Mouse (Mus musculus) lung, embryonic 15.5 days (tissue): ENCODE results near the gene Asgr1. TPM values are rescaled to one million over a fixed set of nuclear protein-coding genes. Genes with fewer than 3 reads are reported as not detected.

Source experiments
- ATAC-seq: fragments of 200-750 bp; cut with Nextera tagmentation; 2 replicates; pipeline ENCODE4 v1.8.0; 2017; ENCODE audit warnings: moderate number of reproducible peaks, borderline replicate concordance; ENCODE audit not compliant: low FRiP score, low TSS enrichment; ENCODE audit errors: extremely low read depth
- H3K27ac ChIP-seq: fragments of 300-500 bp; sonication (generic); 2 replicates; pipeline ENCODE4 v1.5.1; 2015; ENCODE audit warnings: moderate library complexity, mild to moderate bottlenecking, inconsistent platforms
- H3K27me3 ChIP-seq: fragments of 300-500 bp; sonication (generic); 2 replicates; pipeline ENCODE4 v1.6.1; 2015; ENCODE audit warnings: inconsistent platforms
- H3K36me3 ChIP-seq: fragments of 300-500 bp; sonication (generic); 2 replicates; pipeline ENCODE4 v1.6.1; 2015; ENCODE audit warnings: inconsistent platforms
- H3K4me1 ChIP-seq: fragments of 300-500 bp; sonication (generic); 2 replicates; pipeline ENCODE4 v1.6.1; 2015; ENCODE audit warnings: inconsistent platforms
- H3K4me2 ChIP-seq: fragments of 300-500 bp; sonication (generic); 2 replicates; pipeline ENCODE4 v1.6.1; 2015; ENCODE audit warnings: inconsistent platforms, mild to moderate bottlenecking, moderate library complexity
- H3K4me3 ChIP-seq: fragments of 300-500 bp; sonication (generic); 2 replicates; pipeline ENCODE4 v1.5.1; 2015; ENCODE audit warnings: mild to moderate bottlenecking, inconsistent platforms
- H3K9ac ChIP-seq: fragments of 300-500 bp; sonication (generic); 2 replicates; pipeline ENCODE4 v1.6.1; 2015; ENCODE audit warnings: inconsistent platforms
- H3K9me3 ChIP-seq: fragments of 300-500 bp; sonication (generic); 2 replicates; pipeline ENCODE4 v1.6.1; 2016; ENCODE audit warnings: inconsistent platforms
- WGBS: fragments of 180-500 bp; shearing (Covaris S2); methylation state at CpG from one replicate; pipeline ENCODE4 v1.1.7; 2015; 5-methylcytosine and 5-hydroxymethylcytosine counted together
- polyA plus RNA-seq: library from polyadenylated mRNA; unstranded; fragments of >200 nt; fragmentation: Nextera tagmentation; extraction: Ambion mirVana; gene quantifications from 2 replicates; pipeline ENCODE4 v1.2.1, GENCODE M21; 2015

The Asgr1 gene
- polyA plus RNA-seq, 1 experiment from 2014 or later = 0.29 TPM

DNA sequence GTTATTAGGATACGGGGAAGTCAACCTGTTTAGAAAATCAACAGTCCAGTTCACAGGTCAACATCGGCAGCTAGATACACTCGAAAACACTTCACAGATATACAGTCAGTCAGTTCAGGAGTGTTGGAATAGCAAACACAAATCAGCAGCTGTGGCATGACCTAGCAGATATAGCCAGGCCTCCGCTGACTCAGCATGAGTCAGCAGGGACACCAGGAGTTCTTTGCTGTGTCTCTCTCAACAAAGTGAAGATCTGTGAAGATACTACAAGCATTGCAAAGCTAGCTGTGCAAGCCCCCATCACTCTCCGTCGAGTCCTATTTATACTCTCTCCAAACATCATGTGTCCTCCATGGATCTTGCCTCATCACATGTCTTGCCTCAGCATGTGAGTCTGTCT, 21.7 kb downstream of the Asgr1 start:
- no peaks in the 10 kb centered on the region for H3K27me3 ChIP-seq
- no peaks in the 10 kb centered on the region for H3K9me3 ChIP-seq
- no peak overlapping the region for H3K9ac ChIP-seq
- ATAC-seq = no peak
- 0 out of 2 replicates have a peak, but pooled peaks cover 3% of the 10 kb centered on the region for H3K4me1 ChIP-seq
- H3K4me3 ChIP-seq = no peak overlapping the region
- no peak overlapping the region for H3K27ac ChIP-seq
- H3K4me2 ChIP-seq = no peak overlapping the region
- no peaks in the 10 kb centered on the region for H3K36me3 ChIP-seq
- WGBS = 60% methylated on average over 6 of the region's 6 CpGs

DNA sequence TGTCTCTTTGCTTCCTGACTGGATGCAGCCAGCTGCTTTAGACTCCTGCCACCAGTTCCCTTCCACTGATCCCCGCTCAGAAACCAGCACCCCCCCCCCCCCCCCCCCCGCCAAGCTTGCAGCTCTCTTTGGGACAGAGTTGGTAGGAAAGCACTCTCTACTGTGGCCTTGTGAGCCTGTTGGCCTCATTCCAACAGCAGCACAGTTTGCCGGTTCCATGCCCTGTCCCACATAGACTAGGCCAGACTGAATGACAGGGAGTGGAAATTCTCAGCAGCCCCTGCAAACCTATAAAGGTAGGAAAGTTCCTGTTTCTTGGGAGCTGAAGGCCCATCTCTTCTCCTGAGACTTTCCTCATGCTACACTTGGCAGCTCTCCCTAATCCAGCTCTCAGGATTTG, 23.6 kb downstream of the Asgr1 start:
- no peak for ATAC-seq
- H3K27me3 ChIP-seq = no peaks in the 10 kb centered on the region
- WGBS = 7% methylated on average over 1 of the region's 3 CpGs
- H3K9me3 ChIP-seq = no peaks in the 10 kb centered on the region
- H3K36me3 ChIP-seq = no peaks in the 10 kb centered on the region
- H3K4me2 ChIP-seq = no peak overlapping the region
- H3K27ac ChIP-seq = no peak overlapping the region
- 0 out of 2 replicates have a peak, but pooled peaks cover 3% of the 10 kb centered on the region for H3K4me1 ChIP-seq
- H3K4me3 ChIP-seq = no peak overlapping the region
- H3K9ac ChIP-seq = no peak overlapping the region

DNA sequence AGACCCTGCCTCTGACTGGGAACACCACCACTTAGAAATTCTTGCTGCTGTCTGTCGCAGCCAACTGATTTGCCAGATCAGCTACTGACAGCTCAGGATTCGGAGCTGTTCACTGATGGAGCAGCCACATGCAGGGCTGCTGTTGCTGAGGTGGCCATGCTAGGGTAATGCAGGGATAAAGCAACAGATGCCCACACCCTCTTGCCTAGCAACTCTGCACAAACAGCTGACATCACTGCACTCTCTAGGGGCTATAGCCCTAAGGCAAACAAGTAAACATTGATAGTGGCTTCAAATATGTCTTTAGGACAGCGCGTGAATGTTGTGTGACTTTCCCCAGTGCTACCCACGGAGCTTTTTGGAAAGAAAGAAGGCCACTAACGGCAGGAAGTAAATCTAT, 25.3 kb downstream of the Asgr1 start:
- ATAC-seq = no peak
- Histone ChIP-seq H3K27me3 (no peaks in the 10 kb centered on the region), H3K9ac (no peak overlapping the region), H3K4me1 (0 out of 2 replicates have a peak, but pooled peaks cover 3% of the 10 kb centered on the region), H3K4me2 (no peak overlapping the region), H3K27ac (no peak overlapping the region), H3K36me3 (no peaks in the 10 kb centered on the region), H3K9me3 (no peaks in the 10 kb centered on the region), H3K4me3 (no peak overlapping the region)
- 49% methylated on average over 6 of the region's 6 CpGs for WGBS

DNA sequence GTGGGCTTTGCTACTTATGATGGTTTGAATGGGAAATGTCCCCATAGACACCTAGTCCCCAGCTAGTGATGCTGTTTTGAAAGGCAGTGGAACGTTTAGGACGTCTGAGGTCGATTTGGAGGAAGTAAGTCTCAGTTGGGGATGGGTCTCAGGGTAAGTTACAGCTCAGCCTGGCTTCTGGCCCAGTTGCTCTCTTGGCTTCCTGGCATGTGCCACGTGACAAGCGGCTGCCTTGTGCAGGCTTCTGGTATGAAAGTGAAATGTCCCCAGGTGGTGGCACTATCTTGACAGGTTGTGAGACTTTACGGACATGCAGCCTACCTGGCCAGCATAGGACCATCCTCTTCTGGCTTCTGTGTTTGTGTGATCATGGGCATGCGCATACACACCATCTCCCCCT, 26.0 kb downstream of the Asgr1 start:
- Histone ChIP-seq H3K9ac (no peak overlapping the region), H3K27me3 (no peaks in the 10 kb centered on the region), H3K4me3 (no peak overlapping the region), H3K4me2 (no peak overlapping the region), H3K27ac (no peak overlapping the region), H3K4me1 (0 out of 2 replicates have a peak, but pooled peaks cover 1% of the 10 kb centered on the region), H3K36me3 (no peaks in the 10 kb centered on the region), H3K9me3 (no peaks in the 10 kb centered on the region)
- WGBS = 54% methylated on average over 7 of the region's 7 CpGs
- ATAC-seq = no peak

DNA sequence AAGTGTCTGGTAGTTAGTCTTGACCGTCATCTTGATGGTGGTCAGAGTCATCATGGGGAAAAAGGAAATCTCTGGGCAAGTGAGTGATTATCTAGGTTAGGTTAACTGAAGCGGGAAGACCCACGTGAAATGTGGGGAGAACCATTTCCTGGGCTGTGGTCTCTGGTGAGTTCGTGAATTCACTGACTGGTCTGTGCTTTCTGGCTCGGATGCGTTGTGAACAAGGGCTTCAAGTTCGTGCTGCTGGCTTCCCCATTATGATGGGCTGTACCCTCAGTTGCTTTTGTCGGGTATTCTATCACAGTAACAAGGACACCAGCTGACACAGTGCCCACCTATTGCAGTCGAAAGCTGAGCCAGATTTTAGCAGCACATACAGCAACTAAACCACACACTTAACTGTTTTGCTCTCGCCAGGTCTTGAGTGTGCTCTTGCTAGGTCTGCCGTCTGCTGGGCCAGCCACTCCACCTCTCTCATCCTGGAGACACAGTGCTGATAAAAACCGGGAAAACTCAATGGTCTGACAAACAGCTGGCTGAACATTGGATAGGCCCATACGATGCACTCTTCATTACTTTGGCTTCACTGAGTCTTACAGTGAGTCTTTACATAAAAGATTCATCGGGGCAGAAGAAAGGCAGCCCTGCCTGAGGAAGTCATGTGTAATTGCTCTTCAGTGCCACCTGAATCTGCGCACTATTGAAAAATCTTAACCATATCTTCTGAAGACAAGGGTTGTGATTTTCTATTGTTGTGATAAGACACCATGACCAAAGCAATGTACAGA, 27.1 kb downstream of the Asgr1 start:
- no peaks in the 10 kb centered on the region for H3K36me3 ChIP-seq
- no peak overlapping the region for H3K27ac ChIP-seq
- H3K4me3 ChIP-seq = no peak overlapping the region
- H3K27me3 ChIP-seq = no peaks in the 10 kb centered on the region
- no peak for ATAC-seq
- H3K9ac ChIP-seq = no peak overlapping the region
- H3K4me2 ChIP-seq = no peak overlapping the region
- no peaks in the 10 kb centered on the region for H3K9me3 ChIP-seq
- 75% methylated on average over 15 of the region's 15 CpGs for WGBS
- no peaks in the 10 kb centered on the region for H3K4me1 ChIP-seq

DNA sequence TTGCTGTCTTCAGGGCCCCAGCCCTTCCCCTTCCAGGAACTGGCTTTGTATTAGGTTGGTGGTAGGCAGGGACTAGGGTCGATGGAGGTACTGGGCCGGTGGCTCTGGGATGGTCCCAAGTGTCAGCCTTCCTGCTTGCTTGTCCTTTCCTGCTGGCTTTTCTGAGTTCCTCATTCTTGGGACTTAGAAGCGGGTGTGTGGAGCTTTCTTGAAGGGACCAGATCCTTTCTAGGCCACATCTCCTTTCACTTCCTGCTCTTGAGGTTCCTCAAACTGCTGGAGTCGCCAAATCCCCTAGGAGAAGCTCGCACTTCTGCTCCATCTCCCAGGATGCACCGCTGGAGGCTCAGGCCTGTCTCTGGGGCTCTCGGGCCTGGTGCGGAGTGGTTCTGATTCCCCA, 30.7 kb downstream of the Asgr1 start:
- no peak for ATAC-seq
- no peak overlapping the region for H3K4me3 ChIP-seq
- H3K36me3 ChIP-seq = no peaks in the 10 kb centered on the region
- no peak overlapping the region for H3K4me2 ChIP-seq
- H3K4me1 ChIP-seq = no peaks in the 10 kb centered on the region
- no peak overlapping the region for H3K27ac ChIP-seq
- no peaks in the 10 kb centered on the region for H3K9me3 ChIP-seq
- 76% methylated on average over 8 of the region's 8 CpGs for WGBS
- no peak overlapping the region for H3K9ac ChIP-seq
- H3K27me3 ChIP-seq = no peaks in the 10 kb centered on the region

DNA sequence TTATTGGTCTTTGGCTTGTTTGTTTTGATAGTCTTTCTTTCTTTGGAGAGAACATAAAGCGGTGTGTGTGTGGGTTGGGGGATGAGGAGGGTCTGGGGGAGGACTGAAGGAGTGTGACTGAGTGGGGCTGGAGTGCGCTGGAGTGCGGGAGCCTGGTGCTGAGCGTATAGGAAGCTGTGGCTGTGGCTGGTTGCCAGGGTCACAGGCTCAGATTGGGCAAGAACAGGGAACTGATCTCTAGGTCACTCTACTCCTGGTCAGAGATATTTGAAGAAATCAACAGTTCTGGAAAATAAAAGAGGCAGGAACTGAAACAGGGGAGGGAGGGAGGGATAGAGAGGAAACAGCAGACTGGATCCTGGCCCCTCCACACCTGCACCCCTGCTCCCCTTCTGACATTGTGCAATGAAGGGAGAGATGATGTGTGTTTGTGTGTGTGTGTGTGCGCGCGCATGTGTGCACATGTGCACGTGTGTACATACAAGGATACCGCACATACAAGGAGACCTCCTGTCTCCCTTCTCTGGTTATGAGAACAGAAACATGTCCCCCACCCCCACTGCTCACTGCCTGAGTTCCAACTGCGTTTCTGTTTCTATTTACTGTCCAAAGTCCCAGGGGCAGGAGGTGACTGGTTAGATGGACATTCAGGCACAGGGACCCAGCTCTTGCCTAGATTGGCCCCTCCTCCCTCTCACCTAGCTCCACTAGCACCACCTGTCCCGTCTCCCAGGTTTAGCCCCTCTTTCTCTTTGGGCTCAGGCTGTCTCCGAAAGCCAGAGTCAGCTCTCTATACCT, 38.3 kb downstream of the Asgr1 start, which contains the start of gene Asgr2:
Asgr2 (plus strand) TSS at position 659 of the 798 bp plus-strand sequence.
- H3K4me2 ChIP-seq = no peak within 1 kb of the TSS
- H3K4me3 ChIP-seq = no peak within 1 kb of the TSS
- H3K9me3 ChIP-seq = no peaks in the 10 kb centered on the region
- WGBS = 61% methylated on average over 12 of the region's 12 CpGs
- H3K4me1 ChIP-seq = no peaks in the 10 kb centered on the region
- no peaks in the 10 kb centered on the region for H3K27me3 ChIP-seq
- no peak for ATAC-seq
- H3K27ac ChIP-seq = no peak within 1 kb of the TSS
- no peak within 1 kb of the TSS for H3K9ac ChIP-seq
- H3K36me3 ChIP-seq = no peaks in the 10 kb centered on the region

DNA sequence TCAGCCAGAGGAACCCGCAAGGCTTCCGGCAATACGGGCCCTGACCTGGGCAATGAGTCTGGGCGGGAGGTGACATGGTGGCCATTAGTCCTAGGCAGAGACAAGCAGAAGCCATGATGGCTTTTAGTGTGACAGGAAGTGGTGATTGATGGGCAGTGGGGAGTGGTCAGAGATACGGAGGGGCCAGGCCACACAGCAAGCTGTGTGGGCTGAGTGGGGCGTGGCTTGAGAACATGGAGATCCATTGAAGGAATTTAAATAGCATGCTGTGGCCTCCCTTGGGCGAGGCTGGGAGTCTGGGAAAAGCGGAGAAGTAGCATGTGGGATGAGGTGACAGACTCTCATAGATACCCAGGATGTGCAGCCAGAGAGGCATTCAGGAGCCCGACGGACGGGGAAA, 43.5 kb downstream of the Asgr1 start:
- H3K36me3 ChIP-seq = no peaks in the 10 kb centered on the region
- 47% methylated on average over 11 of the region's 11 CpGs for WGBS
- H3K9me3 ChIP-seq = no peaks in the 10 kb centered on the region
- no peak overlapping the region for H3K9ac ChIP-seq
- no peak overlapping the region for H3K27ac ChIP-seq
- no peak overlapping the region for H3K4me2 ChIP-seq
- 0 out of 2 replicates have a peak, but pooled peaks cover 5% of the 10 kb centered on the region for H3K4me1 ChIP-seq
- H3K27me3 ChIP-seq = no peaks in the 10 kb centered on the region
- no peak for ATAC-seq
- H3K4me3 ChIP-seq = no peak overlapping the region

DNA sequence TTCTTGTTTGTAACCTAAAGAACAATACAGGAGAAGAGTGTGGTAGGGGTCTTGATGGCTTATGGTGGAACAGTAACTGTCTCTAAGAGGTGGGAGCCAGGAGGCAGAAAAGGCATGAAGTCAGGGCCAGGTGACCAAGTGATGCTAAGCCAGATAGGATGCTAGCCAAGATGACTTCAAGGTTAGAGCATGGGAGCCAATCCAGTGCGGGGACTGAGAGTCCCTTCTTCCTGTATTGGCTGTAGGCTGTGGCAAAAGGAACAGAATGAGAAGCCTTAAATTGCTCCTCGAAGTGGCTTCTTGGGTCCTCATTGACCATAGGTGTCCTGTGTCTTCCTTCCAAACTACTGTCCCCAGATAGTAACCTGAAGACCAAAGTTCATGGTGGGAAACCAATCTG, 45.2 kb downstream of the Asgr1 start:
- Histone ChIP-seq H3K9ac (no peak overlapping the region), H3K9me3 (no peaks in the 10 kb centered on the region), H3K36me3 (no peaks in the 10 kb centered on the region), H3K4me1 (0 out of 2 replicates have a peak, but pooled peaks cover 5% of the 10 kb centered on the region), H3K27ac (no peak overlapping the region), H3K4me3 (no peak overlapping the region), H3K27me3 (no peaks in the 10 kb centered on the region), H3K4me2 (no peak overlapping the region)
- ATAC-seq = no peak
- WGBS = 69% methylated on average over 2 of the region's 2 CpGs

DNA sequence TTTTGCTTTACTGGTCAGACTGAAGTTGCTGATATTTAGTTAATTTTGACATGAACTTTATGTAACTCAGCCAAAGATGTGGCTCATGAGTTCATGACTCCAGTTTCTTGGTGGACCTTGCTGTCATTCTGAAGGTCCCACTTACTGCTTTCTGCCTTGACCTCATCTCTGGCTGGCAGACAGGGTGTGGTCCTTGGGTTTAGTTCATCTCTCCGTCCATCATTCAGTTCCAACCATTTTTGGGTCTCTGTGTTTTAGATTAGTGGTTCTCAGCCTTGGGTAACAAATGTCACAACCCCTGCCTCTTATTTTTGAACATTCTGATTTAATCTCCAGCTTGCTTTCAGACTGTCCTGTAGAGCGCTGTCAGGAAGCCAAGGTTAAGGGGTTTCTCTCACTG, 45.9 kb downstream of the Asgr1 start:
- no peaks in the 10 kb centered on the region for H3K36me3 ChIP-seq
- no peaks in the 10 kb centered on the region for H3K9me3 ChIP-seq
- no peak overlapping the region for H3K4me2 ChIP-seq
- H3K27me3 ChIP-seq = no peaks in the 10 kb centered on the region
- 0 out of 2 replicates have a peak, but pooled peaks cover 5% of the 10 kb centered on the region for H3K4me1 ChIP-seq
- WGBS = 91% methylated on average over 2 of the region's 2 CpGs
- no peak overlapping the region for H3K27ac ChIP-seq
- ATAC-seq = no peak
- no peak overlapping the region for H3K9ac ChIP-seq
- H3K4me3 ChIP-seq = no peak overlapping the region

DNA sequence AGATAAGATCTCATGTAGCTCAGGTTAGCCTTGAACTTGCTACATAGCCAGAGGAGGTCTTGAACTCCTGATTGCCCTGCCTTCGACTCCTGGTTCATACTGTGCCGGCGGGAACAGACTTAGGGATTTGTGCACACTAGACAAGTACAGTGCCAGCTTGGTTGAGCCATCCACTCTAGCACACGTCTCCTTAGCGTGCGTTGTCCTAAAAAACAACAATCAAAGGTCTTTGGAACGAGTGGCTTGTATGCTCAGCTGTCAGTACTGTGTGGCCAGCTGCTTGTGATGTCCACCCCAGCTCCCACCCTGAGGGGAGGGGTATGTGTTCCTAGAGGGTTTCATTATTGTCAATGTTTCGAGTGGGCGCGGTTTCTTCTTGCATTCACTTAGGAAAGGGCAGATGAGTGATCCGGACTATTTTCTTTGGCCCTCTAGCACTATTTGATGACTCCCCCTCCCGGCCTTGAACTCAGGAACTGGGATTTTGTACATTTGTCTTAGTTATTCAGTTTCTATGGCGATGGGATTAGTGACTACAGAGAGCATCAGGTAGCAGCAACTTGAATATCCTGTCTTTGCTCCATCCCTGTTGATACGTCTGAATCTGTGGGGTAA, 49.9 kb downstream of the Asgr1 start:
- 72% methylated on average over 14 of the region's 14 CpGs for WGBS
- no peaks in the 10 kb centered on the region for H3K9me3 ChIP-seq
- no peak overlapping the region for H3K4me3 ChIP-seq

DNA sequence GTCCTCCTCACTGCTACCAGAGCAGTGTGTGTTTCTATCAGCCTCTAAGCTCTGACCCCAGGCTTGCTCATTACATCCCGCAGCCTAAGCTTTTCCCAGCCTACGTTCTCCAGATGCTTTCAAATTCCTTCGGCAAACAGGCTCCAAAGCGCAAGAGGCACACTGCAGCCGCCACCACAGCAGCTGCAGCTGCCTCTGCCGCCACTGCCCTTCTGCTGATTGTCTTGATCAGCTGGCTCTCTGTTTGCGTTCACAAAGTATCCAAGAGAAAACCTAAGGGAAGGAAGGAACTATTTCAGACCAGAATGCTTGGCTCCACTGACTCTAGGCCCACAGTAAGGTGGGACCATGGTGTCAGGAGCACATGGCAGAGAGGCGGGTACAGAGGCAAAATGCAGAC, 53.2 kb downstream of the Asgr1 start:
- Histone ChIP-seq H3K27me3 (no peaks in the 10 kb centered on the region), H3K4me2 (no peak overlapping the region), H3K4me1 (no peaks in the 10 kb centered on the region), H3K9ac (no peak overlapping the region), H3K4me3 (no peak overlapping the region), H3K36me3 (no peaks in the 10 kb centered on the region), H3K9me3 (no peaks in the 10 kb centered on the region), H3K27ac (no peak overlapping the region)
- 54% methylated on average over 8 of the region's 8 CpGs for WGBS
- no peak for ATAC-seq

More for the DNA sequence above, 49.9 kb downstream of the Asgr1 start:
- Histone ChIP-seq H3K9ac (no peak overlapping the region), H3K4me2 (no peak overlapping the region), H3K4me1 (no peaks in the 10 kb centered on the region), H3K27me3 (no peaks in the 10 kb centered on the region), H3K36me3 (no peaks in the 10 kb centered on the region), H3K27ac (no peak overlapping the region)
- no peak for ATAC-seq
